Mouse (Mus musculus): ENCODE results near the gene Olfr129.

Olfr129 gene

GRCm38 (mm10) chr17:38059979-38060378, at the start of gene Olfr129:
Olfr129 (minus strand) TSS chr17:38060079.
- DNase-seq, result no peak

- DNase-seq, result no peak
Observed at GRCm38 (mm10) chr17:38088593-38088992, 28.7 kb upstream of the Olfr129 start, which contains the start of gene Olfr131. Olfr131 (minus strand) TSS chr17:38088693.

- DNase-seq, result no peak
Observed at GRCm38 (mm10) chr17:38082364-38082763, 22.5 kb upstream of the Olfr129 start.

- DNase-seq, result no peak
Observed at GRCm38 (mm10) chr17:38063621-38064020, 3.7 kb upstream of the Olfr129 start, which contains the start of gene Olfr130. Olfr130 (plus strand) TSS chr17:38063921.

GRCm38 (mm10) chr17:38026297-38026696, 33.6 kb downstream of the Olfr129 start:
- DNase-seq, result no peak

GRCm38 (mm10) chr17:38016341-38016740, 43.5 kb downstream of the Olfr129 start:
- no peak for DNase-seq

GRCm38 (mm10) chr17:38004996-38005395, 54.9 kb downstream of the Olfr129 start:
- DNase-seq, result no peak

Measured in cerebellum, adult 11 months (tissue).